Mouse (Mus musculus) left cerebral cortex, postnatal 10 days (tissue): ENCODE measurements around the gene Gdf10. TPM values are rescaled to one million over a fixed set of nuclear protein-coding genes. Genes with fewer than 3 reads are reported as not detected.

ENCODE experiments used
- total RNA-seq, 2 experiments: library from RNA; stranded (reverse); gene quantifications; 2 replicates each; pipeline ENCODE4 v1.2.3; 2021

The Gdf10 gene
- total RNA-seq, 2 experiments from 2014 or later: 7.1 to 7.5 TPM

Other genes with a start within 250 kb of the Gdf10 start
- gene Gdf2, start 17.5 kb downstream of the Gdf10 start, total RNA-seq: not detected
- gene Rbp3, start 30.4 kb downstream of the Gdf10 start, total RNA-seq: under 1 TPM in 1 of 2 experiments, not detected in 1; 0.06 TPM
- 1 to 10 TPM; 3.4 to 5.0 TPM for gene Zfp488, start 55.2 kb downstream of the Gdf10 start, total RNA-seq
- gene Gm30083, start 91.6 kb downstream of the Gdf10 start, total RNA-seq: not detected
- not detected for gene Gm5460, start 93.2 kb downstream of the Gdf10 start, total RNA-seq
- not detected for gene Antxrl, start 129.1 kb downstream of the Gdf10 start, total RNA-seq
- gene Anxa8, start 162.4 kb downstream of the Gdf10 start, total RNA-seq: under 1 TPM; 0.47 to 0.57 TPM
- not detected for gene A630023A22Rik, start 179.2 kb downstream of the Gdf10 start, total RNA-seq
- gene Npy4r, start 228.9 kb downstream of the Gdf10 start, total RNA-seq: not detected